Mouse (Mus musculus): ENCODE data around the gene Max.

The Max gene

DNA sequence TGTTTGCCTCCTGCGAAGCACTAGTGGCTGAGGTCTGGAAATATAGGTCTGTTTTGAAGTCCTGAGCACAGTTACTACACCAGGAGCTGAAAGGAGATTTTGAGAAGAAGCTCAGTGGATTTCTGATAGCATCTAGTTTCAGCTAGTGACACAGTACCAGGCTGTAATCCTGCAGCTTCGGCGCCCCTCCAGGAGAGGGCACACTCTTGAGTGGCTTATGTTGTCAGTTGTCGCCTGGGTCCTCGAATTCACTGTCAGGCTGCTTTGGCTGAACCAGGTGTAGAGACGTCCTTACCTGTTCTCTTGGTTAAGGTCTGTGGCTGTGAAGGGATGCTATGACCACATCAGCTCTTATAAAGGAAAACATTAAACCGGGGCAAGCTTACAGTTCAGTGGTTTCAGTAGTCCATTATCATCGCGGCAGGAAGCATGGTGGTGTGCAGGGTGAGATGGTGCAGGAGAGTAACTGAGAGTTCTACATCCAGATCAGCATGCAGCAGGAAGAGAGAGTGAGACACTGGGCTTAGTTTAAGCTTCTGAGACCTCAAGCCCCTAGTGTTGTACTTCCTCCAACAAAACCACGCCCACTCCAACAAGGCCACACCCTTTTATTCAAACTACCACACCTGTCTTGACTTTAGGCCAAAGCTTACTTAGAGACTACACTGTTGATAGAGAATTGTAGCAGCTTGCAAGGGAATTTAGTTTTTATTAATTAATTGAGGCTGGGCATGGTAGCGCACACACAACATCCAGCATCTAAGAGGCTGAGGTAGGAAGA, 72.4 kb downstream of the Max start:
- in situ Hi-C loops (cut with MboI, MseI): no loop called here

DNA sequence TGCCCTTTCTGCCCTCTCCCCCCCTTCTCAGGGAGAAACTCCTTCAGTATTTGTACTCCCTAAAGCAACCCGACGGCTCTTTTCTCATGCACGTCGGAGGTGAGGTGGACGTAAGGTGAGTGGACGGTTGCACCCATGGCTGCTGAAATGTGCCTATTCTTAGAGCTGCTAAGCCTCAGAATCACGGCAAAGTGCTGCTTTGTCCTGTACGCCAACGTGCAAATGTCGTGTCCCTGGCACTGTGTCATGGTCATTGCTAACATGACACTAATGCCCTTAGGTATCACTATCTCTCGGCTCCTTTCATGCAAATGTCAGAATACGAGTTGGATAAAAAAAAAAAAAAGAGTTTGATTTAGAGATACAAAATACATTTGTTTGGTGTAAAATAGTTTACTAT, 74.1 kb downstream of the Max start:
- in situ Hi-C loops (cut with MboI, MseI): no loop called here
